Mouse (Mus musculus) T-cell, adult 2 months (primary cell): ENCODE data around the gene Natd1.
"Not testable (repeated sequence)": the region's sequence is repeated elsewhere in the genome, so short reads cannot be mapped to it uniquely, and the experiment has no call there.

Experiments used
- DNase-seq: peaks from one replicate; pipeline ENCODE4 v3.0.0; 2022; ENCODE audit warnings: low spot score

Gene Natd1

DNA sequence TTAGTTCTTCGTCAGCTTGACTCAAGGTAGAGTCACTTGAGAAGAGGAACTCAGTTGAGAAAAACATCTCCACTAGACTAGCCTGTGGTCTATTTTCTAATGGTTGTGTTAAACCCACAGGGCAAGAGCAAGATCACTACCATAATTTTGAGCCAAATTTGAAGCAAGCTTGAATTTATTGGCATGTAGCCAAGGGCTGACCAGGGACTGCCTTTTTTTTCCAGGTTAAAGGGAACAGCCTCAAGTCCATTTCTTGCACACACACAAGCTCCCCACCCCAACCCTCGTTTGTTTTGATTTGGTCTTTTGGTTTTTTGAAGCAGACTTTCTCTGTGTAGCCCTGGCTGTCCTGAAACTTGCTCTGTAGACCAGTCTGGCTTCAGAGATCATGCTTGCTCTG, 24.7 kb downstream of the Natd1 start:
- no peak for DNase-seq

DNA sequence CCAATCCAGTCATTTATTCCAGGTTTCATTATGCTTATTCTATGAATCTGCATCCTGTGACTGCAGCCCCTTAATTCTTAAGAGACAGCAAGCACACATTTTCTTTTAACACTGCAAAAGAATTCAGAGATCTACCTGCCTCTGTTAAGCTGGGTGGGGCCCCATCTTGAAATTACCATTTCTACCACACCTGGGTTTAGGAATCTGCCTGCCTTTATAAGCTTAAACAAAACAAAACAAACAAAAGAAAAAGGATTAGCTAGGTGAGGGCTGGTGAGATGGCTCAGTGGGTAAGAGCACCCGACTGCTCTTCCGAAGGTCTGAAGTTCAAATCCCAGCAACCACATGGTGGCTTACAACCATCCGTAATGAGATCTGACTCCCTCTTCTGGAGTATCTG, 27.6 kb downstream of the Natd1 start:
- DNase-seq = not testable (repeated sequence)

DNA sequence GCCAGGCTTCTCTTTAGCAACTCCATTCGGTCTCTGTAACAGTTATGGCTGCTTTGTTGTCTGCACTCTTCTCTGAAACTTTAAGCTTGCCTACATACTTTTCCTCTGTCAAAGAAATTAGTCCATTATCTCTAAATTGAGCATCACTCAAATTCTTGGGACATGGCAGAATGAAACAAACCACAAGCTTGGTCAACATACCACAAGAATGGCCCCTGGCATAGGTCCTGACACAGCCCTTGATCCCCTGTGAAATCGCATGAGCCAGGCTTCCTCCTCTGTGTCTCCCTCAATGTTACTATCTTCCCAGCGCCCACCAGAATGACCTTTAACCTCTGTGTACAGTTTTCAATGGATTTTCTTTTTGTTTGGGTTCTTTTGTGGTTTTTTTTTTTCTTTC, 32.2 kb downstream of the Natd1 start:
- DNase-seq = no peak

DNA sequence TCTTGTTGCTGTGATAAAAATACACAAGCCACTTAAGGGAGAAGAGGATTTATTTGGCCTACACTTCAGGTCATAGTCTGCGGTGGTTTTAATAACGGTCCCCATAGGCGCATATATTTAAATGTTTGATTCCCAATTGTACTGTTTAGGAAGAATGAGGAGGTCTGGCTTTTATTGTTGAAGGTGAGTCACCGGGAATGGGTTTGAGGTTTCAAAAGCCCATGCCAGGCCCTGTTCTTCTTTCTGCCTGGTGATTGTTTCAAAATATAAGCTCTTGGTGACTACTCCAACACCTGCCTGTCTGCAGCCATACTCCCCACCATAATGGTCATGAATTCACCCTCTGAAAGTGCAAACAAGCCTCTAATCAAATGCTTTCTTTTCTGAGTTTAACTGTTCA, 34.0 kb downstream of the Natd1 start:
- no peak for DNase-seq

DNA sequence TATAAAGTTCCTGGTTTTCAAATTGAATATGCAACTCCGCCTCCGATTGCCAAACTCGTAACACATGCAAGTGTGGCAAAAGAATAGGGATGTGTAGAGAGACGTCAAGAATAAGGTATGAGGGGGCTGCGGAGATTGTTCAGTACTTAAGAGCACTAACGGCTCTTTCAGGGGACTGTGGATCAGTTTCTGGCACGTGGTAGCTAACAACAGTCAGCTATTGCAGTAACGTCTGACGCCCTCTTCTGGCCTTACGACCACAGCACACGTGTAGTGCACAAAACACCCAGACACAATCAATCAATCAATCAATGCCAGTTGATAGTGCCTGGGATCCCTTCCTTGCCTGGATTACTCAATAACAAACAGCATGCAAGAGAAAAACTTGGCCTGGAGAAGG, 35.1 kb downstream of the Natd1 start:
- DNase-seq = peak; percentile 78

DNA sequence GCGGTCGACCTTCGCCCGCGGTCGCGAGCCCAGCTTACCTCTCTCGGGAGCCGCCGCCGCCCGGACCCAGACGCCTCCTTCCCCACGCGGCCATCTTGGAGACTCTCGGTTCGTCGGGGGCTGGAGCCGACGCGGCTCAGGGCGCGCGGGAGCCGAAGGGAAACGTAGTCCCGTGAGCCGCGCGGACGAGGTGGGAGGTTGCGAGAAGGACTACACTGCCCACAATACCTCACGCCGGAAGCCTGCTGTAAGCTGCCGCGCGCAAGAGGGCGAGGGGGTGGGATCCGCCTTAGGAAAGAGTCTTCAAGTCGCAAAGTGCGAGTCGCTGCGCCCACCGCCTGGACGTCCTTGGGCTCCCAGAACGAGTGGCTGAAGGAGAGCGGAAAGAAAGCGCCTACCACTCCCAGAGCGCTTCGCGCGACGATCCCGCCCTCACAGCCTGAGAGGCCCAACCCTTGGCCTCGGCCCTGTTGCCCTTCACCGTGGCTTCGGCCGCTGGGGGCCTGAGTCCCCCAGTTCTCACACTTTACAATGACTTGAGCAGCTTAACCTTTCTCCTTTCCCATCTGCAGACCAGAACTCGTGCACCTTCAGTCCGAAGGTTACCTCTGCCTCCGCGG, 35.8 kb downstream of the Natd1 start, which contains the start of gene Tmem11:
TSS of gene Tmem11 (minus strand) at position 598 of the 620 bp plus-strand sequence.
- DNase-seq = peak; percentile 96

DNA sequence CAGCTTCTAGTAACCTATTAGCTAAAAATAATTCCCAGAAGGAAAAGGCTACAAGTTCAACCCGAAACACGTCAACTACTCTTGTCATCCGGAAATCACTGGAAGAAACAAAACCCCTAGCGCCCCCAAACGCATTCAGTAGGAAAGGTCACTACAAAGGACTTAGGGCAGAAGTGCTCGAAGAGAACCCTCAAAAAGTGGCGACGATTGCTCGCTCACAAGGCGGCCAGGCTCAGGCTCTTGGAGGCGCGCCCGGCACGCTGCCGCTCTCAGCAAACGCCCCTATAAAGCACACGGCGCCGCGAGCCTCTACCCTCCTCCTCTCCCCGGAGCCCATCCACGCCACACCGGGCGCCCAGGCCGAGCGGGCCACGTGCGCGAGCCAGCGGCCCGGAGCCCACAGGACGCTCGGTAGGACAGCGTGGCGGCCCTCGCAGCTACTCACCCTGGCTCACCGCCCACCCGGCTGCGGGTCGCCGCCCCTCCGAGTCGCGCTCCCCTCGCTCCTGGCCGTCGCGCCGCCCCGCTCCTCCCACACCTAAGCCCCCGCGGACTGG, 36.4 kb downstream of the Natd1 start:
- no peak for DNase-seq

DNA sequence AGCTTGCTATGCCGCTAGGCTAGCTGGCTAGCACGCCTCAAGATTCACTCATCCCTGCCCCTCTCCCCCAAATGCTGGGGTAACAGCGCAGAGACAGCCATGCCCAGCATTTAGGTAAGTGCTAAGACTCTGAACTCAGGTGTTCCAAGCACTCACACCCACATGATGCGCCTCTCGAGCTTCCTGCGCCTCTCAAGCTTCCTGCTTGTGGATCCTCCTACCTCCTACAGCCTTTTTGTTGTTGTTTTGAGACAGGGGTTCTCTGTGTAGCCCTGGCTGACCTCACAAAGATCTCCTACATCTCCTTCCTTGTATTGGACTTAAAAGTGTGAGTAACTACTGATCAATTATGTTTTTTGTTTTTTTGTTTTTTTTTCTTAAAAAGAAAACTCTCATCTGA, 41.4 kb downstream of the Natd1 start:
- DNase-seq = no peak

DNA sequence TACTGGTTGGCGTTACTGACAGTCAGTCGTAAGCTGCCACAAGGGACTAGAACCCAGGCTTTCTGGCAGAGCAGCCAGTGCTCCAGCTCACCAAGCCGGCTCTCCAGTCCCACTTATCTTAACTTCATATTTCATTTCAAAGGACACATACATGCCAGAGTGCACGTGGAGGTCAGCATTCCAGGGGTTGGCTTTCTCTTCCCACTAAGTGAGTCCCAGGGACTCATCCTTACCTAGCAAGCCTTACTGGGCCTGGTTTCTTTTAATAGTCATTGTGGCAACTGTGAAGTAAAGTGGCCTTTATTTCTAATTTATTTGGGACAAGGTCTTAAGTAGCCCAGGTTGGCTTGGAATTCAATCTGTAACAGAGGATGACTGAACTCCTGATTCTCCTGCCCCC, 43.1 kb downstream of the Natd1 start:
- no peak for DNase-seq

DNA sequence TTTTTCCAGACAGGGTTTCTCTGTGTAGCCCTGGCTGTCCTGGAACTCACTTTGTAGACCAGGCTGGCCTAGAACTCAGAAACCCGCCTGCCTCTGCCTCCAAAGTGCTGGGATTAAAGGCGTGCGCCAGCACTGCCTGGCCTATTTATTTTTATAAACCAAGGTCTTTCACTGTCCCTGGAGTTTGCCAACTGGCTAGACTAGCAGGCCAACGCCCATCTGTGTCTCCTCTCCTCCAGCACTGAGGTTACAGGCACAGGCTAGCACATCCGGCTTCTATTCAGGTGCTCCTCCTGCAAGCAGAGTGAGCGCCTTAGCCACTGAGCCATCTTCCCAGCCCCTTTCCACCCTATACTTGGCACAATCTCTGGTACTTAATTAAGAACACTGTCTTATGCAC, 45.1 kb downstream of the Natd1 start:
- DNase-seq = not testable (repeated sequence)

DNA sequence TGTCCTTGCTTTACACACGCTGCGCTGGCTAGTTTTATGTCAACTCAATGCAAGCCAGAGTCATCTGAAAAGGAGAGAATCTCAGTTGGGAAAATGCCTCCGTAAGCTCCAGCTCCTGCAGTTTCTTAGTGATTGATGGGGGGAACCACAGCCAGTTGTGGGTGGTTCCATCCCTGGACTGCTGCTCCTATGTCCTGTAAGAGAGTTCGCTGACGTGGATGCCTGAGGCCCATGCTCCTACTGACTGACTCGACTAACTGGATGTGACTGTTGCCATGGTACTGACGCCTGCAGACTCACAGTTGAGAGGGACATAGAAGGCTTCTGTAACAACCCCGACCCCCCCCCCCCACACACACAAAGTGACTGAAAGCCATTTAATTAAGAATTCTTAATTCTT, 46.6 kb downstream of the Natd1 start:
- DNase-seq = no peak

DNA sequence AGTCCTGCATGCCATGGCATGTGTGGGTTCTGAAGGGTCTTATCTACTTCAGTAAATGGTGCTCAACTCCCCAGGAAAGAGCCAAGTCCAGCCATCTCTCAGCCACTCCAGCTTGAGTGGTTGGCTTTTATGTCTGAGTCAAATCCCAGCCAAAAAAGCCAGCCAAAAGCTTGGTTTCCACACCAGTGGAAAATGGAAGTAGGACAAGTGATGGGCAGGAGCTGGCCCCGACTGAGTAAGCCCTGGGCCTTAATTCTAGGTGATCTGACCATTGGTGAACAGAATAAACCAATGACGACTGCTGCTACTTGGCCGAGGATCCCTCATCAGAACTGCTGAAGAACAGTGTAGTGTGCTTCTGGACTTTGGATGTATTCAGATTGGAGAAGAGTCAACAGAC, 47.1 kb downstream of the Natd1 start:
- DNase-seq = no peak

DNA sequence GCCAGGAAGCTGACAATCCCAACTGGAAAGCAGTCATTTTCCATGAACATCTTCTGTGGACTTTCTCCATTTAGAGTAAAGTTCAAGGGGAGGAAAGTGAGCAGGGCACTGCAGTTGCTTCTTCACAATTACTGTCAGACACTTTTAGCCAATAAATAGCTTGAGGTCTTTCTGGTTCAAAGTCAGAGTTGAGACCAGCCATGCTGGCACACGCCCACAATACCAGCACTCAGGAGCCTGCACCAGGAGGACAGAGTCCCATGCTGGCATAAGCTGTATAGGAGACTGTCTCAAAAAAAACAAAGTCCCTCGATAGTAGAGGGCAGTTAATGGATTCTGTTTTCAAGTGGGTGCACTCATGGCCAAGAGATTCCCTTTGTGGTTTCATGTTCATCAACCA, 48.5 kb downstream of the Natd1 start:
- DNase-seq = no peak

DNA sequence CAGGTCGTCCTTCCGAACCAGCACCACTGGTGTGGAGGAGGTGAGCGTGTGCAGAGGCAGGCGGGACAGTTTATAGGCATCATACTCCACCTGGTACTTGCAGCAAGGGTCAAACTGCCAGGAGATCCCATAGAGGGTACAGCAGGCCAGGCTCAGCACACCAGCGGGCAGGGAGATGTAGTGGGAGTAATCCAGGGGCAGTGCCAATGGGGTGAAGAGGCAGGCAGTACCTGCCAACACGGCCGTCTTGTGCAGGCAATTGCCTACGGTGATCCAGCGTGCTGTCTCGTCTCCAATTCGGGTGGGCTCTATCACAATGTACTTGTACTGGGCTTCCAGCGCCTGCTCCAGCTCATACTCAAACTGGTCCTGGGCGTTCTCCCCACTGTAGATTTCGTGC, 49.6 kb downstream of the Natd1 start:
- no peak for DNase-seq

DNA sequence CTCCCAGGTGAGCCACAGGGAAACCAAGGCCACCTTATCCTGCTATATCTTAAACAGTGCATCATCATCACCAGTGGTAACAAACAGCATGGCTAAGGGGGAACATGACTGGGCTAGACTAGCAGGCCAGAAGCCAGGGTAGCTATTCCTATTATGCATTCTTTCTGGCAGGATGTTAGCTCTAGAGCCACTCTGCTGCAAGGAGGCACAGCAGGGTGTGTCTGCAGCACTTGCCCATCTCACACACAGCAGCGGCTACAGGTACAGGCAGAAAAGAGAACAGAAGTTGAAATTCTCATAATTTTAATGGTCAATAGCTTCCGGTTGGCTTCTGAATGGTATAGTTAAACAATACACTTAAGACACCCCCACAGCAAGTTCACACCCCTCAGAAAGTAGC, 50.4 kb downstream of the Natd1 start:
- DNase-seq = no peak

DNA sequence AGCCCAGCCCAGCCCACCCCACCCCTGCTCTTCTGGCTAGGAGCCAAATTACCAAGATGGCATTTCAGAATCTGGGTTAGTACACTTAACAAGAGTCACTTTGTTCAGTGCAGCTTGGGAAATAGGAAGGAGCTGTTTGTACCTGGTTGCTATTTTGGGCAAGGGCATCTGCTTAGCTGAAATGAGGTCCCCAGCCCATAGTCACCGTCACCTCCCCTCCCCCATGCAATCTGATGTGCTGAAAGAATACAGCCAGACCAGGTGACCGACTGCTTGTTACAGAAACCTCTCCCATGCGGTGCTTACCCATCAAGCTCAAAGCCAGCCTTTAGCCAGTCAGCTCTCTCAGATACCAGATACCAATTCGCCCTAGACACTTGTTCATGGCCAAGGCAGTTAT, 51.4 kb downstream of the Natd1 start:
- DNase-seq = no peak

DNA sequence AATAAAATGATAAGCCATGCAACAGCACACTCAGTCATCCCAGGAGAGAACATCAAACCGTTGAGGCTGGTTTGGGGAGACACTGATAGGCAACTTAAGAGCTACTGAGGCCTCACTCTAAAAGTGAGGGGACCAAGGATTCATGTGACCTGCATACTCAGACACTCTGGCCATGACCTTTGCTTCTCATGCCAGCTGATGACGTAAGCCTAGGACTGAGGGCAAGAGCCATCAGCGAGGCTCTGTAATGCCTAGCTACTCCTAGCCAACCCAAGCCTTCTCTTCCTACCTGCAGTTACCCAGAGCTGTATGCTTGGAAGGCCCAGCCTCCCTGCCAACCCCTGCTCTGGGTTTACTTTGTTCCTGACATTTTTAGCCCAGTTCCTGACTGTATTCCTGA, 52.6 kb downstream of the Natd1 start:
- DNase-seq = no peak

DNA sequence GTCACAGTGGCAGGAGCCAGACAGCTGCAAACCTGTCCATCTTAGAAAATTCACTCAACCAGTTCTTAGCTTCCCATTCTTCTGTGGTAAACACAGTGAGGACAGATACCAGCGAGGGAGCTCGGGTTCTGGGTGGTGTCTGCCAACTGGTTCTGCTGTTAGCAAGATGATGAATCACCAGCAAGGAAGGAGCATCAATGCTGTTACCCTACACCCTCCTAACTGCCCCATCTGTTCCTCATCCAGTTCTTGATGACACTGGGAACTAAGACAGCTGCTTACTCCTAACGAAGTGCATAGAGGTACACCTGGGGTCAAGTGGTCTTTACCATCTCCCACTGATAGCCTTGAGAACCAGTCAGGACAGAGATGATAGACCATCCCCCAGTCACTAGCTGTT, 58.0 kb downstream of the Natd1 start:
- no peak for DNase-seq
